Mouse (Mus musculus): ENCODE data around the gene Top3b. TPM values are rescaled to one million over a fixed set of nuclear protein-coding genes. Genes with fewer than 3 reads are reported as not detected.

Top3b gene
- 75.9 and 98.6 TPM in 2 replicates for polyA plus RNA-seq (2012; rRNA removed)

GRCm38 (mm10) chr16:16870617-16871331, at the start of gene Top3b, which contains the start of gene Vpreb1:
TSS of gene Top3b (plus strand) at chr16:16870736.
TSS of gene Vpreb1 (minus strand) at chr16:16870843.

GRCm38 (mm10) chr16:16828757-16829615, 41.5 kb upstream of the Top3b start, which contains the start of gene Spag6l:
TSS of gene Spag6l (minus strand) at chr16:16829456.

GRCm38 (mm10) chr16:16863978-16864377, 6.6 kb upstream of the Top3b start, which contains the start of gene Igll1:
TSS of gene Igll1 (minus strand) at chr16:16863985.

GRCm38 (mm10) chr16:16896382-16897055, 26.0 kb downstream of the Top3b start, which contains the start of gene Ppm1f:
TSS of gene Ppm1f (plus strand) at chr16:16896469.

Other genes with a start within 250 kb of the Top3b start
- not detected in 2 replicates for gene Olfr19, start 194.3 kb upstream of the Top3b start, polyA plus RNA-seq (2012; rRNA removed)
- 5.6 and 7.6 TPM in 2 replicates for gene Spag6l, start 41.3 kb upstream of the Top3b start, polyA plus RNA-seq (2012; rRNA removed)
- not detected in 2 replicates for gene Igll1, start 6.8 kb upstream of the Top3b start, polyA plus RNA-seq (2012; rRNA removed)
- gene Vpreb1, start 107 bp downstream of the Top3b start, polyA plus RNA-seq (2012; rRNA removed) = 7.5 and 8.8 TPM in 2 replicates
- gene Ppm1f, start 25.7 kb downstream of the Top3b start, polyA plus RNA-seq (2012; rRNA removed) = 19.4 and 22.2 TPM in 2 replicates
- 75.4 and 80.2 TPM in 2 replicates for gene Mapk1, start 112.6 kb downstream of the Top3b start, polyA plus RNA-seq (2012; rRNA removed)
- 8.8 and 10.2 TPM in 2 replicates for gene Ypel1, start 199.0 kb downstream of the Top3b start, polyA plus RNA-seq (2012; rRNA removed)
- 98.1 and 102 TPM in 2 replicates for gene Ppil2, start 240.5 kb downstream of the Top3b start, polyA plus RNA-seq (2012; rRNA removed)